Mouse (Mus musculus): ENCODE measurements at regions not wholly inside any gene's neighbourhood (a gene's known extent, or its start where the extent isn't known, plus 50 kb on each side); places are given as distances from the start of the nearest gene placed in this dataset.

DNA sequence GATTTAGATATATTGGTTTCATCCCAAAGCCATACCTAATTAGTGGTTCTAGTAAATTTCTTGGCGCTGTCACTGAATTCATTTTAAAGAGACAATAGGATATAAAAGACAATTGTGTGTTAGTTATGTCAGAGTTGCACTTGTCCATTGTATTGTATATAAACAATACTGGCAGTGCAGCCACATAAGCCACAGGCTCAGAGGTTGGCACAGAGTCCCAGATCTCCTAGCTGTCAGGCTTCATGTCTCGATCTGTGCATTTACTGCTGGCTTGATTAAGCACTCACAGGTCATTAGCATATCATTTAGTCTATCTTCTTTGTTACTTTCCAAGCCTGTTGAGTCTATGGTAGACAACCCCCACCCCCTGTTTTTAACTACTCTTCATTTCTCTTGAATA lies 66.6 kb upstream of the Dkk2 start:
- no peak for DNase-seq (ENCODE audit: low spot score)
- TF ChIP-seq GATA2 (IDR thresholded peaks at IDR 0.05; ENCODE audit: borderline replicate concordance, low read depth, low read length) (no peak), CTCF (IDR thresholded peaks at IDR 0.05; ENCODE audit: low read depth, low read length) (no peak), GATA1 (IDR thresholded peaks at IDR 0.05; ENCODE audit: borderline replicate concordance, low read length) (no peak), TAL1 (conservative IDR thresholded peaks at IDR 0.05; ENCODE audit: low read depth, low read length) (no peak), POLR2AphosphoS5 (IDR thresholded peaks at IDR 0.05; ENCODE audit: insufficient replicate concordance, low read depth, low read length) (no peak)
- H3K4me1 ChIP-seq (ENCODE audit: insufficient read depth, low read depth, low read length), result no peaks in the 10 kb centered on the region
- ATAC-seq (ENCODE audit: extremely low read depth, insufficient number of reproducible peaks, low FRiP score, poor library complexity, severe bottlenecking), result no peak
- H3K36me3 ChIP-seq (replicated peaks), result no peaks in the 10 kb centered on the region
- peaks cover 14% of the 10 kb centered on the region for H3K9me3 ChIP-seq (replicated peaks)
- no peaks in the 10 kb centered on the region for H3K27me3 ChIP-seq (ENCODE audit: insufficient read depth, low read length)
- H3K4me3 ChIP-seq (ENCODE audit: low read depth, low read length), result no peak overlapping the region

DNA sequence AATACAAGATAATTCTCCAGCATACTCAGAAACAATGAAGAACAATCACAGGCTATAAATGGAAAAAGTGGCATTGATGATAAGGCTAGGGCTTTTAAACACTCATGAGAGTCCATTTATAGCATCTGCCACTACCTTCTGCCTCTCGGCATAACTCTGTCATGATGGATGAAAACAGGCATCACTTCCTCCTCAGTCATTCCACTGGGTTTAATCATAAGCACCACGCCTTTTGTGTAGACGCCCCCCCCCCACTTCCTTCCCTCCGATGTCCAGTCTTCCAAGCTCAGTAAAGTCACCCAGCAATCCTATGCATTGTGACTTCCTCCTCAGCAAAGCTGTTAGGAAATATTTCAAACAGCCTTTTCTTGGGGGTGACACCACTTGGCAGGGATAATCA lies 63.1 kb upstream of the Dkk2 start:
- DNase-seq (ENCODE audit: low spot score), result no peak
- no peaks in the 10 kb centered on the region for H3K27me3 ChIP-seq (ENCODE audit: insufficient read depth, low read length)
- H3K4me3 ChIP-seq (ENCODE audit: low read depth, low read length), result no peak overlapping the region
- TF ChIP-seq TAL1 (conservative IDR thresholded peaks at IDR 0.05; ENCODE audit: low read depth, low read length), result no peak
- TF ChIP-seq CTCF (IDR thresholded peaks at IDR 0.05; ENCODE audit: low read depth, low read length), result no peak
- TF ChIP-seq POLR2AphosphoS5 (IDR thresholded peaks at IDR 0.05; ENCODE audit: insufficient replicate concordance, low read depth, low read length), result no peak
- TF ChIP-seq GATA1 (IDR thresholded peaks at IDR 0.05; ENCODE audit: borderline replicate concordance, low read length), result no peak
- no peak for TF ChIP-seq GATA2 (IDR thresholded peaks at IDR 0.05; ENCODE audit: borderline replicate concordance, low read depth, low read length)
- no peaks in the 10 kb centered on the region for H3K4me1 ChIP-seq (ENCODE audit: insufficient read depth, low read depth, low read length)
- no peak for ATAC-seq (ENCODE audit: extremely low read depth, insufficient number of reproducible peaks, low FRiP score, poor library complexity, severe bottlenecking)
- H3K36me3 ChIP-seq (replicated peaks), result no peaks in the 10 kb centered on the region
- H3K9me3 ChIP-seq (replicated peaks), result peaks cover 18% of the 10 kb centered on the region

DNA sequence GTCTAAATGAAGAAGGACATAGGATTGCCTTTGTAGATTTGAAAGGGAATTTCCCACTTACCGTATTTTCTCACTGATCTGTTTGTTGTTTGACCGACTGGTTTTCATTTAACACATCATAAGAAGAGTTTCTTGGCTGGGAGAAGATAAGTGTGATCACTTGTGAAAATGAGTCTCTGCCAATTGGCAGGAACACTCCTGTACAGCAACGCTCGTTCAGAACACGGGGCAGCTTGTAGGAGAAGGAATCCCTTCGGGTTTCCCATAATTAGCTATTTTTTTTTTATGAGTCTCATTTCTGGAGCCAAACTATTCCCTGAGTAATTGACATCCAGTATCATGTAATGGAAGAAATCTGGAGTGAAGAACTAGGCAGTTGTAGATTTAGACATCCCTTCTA lies 61.8 kb upstream of the Dkk2 start:
- no peak for DNase-seq (ENCODE audit: low spot score)
- Histone ChIP-seq H3K9me3 (replicated peaks) (peaks cover 12% of the 10 kb centered on the region), H3K27me3 (ENCODE audit: insufficient read depth, low read length) (no peaks in the 10 kb centered on the region), H3K36me3 (replicated peaks) (no peaks in the 10 kb centered on the region), H3K4me1 (ENCODE audit: insufficient read depth, low read depth, low read length) (no peaks in the 10 kb centered on the region), H3K4me3 (ENCODE audit: low read depth, low read length) (no peak overlapping the region)
- ATAC-seq (ENCODE audit: extremely low read depth, insufficient number of reproducible peaks, low FRiP score, poor library complexity, severe bottlenecking), result no peak
- TF ChIP-seq CTCF (IDR thresholded peaks at IDR 0.05; ENCODE audit: low read depth, low read length), result no peak
- TF ChIP-seq GATA2 (IDR thresholded peaks at IDR 0.05; ENCODE audit: borderline replicate concordance, low read depth, low read length), result no peak
- no peak for TF ChIP-seq POLR2AphosphoS5 (IDR thresholded peaks at IDR 0.05; ENCODE audit: insufficient replicate concordance, low read depth, low read length)
- TF ChIP-seq TAL1 (conservative IDR thresholded peaks at IDR 0.05; ENCODE audit: low read depth, low read length), result no peak
- TF ChIP-seq GATA1 (IDR thresholded peaks at IDR 0.05; ENCODE audit: borderline replicate concordance, low read length), result no peak

DNA sequence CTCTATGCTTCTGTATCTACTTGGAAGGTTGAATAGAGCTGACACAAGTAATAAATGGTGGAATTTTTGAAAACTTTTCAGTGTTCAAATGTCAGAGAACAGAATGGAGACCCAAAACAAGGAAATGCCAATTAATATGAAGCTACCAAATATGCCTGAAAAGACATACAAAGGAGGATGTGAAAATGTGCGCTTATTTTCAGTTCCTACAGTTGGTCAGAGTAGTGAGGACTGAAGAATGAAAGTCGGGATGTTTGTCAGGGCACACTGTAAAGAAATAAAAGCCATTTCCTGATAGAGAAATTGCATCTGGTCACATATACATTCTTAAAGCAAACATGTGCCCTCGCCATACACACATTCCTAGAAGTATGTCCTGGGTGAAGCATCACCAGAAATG lies 56.0 kb upstream of the Dkk2 start:
- TF ChIP-seq POLR2AphosphoS5 (IDR thresholded peaks at IDR 0.05; ENCODE audit: insufficient replicate concordance, low read depth, low read length), result no peak
- no peak for TF ChIP-seq GATA2 (IDR thresholded peaks at IDR 0.05; ENCODE audit: borderline replicate concordance, low read depth, low read length)
- TF ChIP-seq CTCF (IDR thresholded peaks at IDR 0.05; ENCODE audit: low read depth, low read length), result no peak
- TF ChIP-seq GATA1 (IDR thresholded peaks at IDR 0.05; ENCODE audit: borderline replicate concordance, low read length), result no peak
- ATAC-seq (ENCODE audit: extremely low read depth, insufficient number of reproducible peaks, low FRiP score, poor library complexity, severe bottlenecking) (no peak), DNase-seq (ENCODE audit: low spot score) (no peak)
- H3K27me3 ChIP-seq (ENCODE audit: insufficient read depth, low read length), result no peaks in the 10 kb centered on the region
- peaks cover 11% of the 10 kb centered on the region for H3K9me3 ChIP-seq (replicated peaks)
- H3K4me1 ChIP-seq (ENCODE audit: insufficient read depth, low read depth, low read length), result no peaks in the 10 kb centered on the region
- H3K4me3 ChIP-seq (ENCODE audit: low read depth, low read length), result no peak overlapping the region
- H3K36me3 ChIP-seq (replicated peaks), result no peaks in the 10 kb centered on the region

DNA sequence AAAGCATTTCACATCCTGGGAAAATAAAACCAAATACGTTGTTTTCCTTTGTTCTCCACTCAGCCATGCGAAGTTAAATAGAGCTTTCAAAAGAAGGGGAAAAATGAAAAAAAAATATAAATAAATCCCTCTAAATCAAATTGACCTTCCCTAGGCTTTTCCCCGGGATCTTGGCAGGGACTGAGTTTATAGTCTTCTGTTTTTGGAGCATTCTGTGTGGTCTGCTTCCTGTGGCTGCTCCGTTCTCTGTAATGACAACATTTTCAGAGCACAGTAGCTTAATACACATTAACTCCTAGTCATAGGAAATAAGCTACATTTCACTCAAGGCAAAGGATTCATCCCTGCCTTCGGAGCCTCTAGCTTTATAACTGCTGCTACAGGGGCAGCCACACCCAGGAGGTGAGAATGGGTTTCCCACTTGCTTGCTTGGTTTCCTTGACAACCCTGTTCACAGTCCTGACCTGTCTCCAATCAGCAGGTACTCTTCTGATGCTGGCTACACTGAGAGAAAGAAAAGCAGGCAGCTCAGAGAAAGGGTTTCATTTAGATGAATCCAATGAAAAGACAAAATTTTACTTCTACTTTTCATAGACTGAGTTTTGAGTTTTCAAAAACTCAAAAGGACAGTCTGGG lies 51.9 kb upstream of the Dkk2 start:
- DNase-seq (ENCODE audit: low spot score) (no peak), ATAC-seq (ENCODE audit: extremely low read depth, insufficient number of reproducible peaks, low FRiP score, poor library complexity, severe bottlenecking) (no peak)
- Histone ChIP-seq H3K9me3 (replicated peaks) (peaks cover 13% of the 10 kb centered on the region), H3K4me3 (ENCODE audit: low read depth, low read length) (no peak overlapping the region), H3K27me3 (ENCODE audit: insufficient read depth, low read length) (no peaks in the 10 kb centered on the region), H3K36me3 (replicated peaks) (no peaks in the 10 kb centered on the region), H3K4me1 (ENCODE audit: insufficient read depth, low read depth, low read length) (no peaks in the 10 kb centered on the region)
- TF ChIP-seq TAL1 (conservative IDR thresholded peaks at IDR 0.05; ENCODE audit: low read depth, low read length), result no peak
- TF ChIP-seq GATA1 (IDR thresholded peaks at IDR 0.05; ENCODE audit: borderline replicate concordance, low read length), result no peak
- TF ChIP-seq POLR2AphosphoS5 (IDR thresholded peaks at IDR 0.05; ENCODE audit: insufficient replicate concordance, low read depth, low read length), result no peak
- no peak for TF ChIP-seq GATA2 (IDR thresholded peaks at IDR 0.05; ENCODE audit: borderline replicate concordance, low read depth, low read length)
- TF ChIP-seq CTCF (IDR thresholded peaks at IDR 0.05; ENCODE audit: low read depth, low read length), result no peak

DNA sequence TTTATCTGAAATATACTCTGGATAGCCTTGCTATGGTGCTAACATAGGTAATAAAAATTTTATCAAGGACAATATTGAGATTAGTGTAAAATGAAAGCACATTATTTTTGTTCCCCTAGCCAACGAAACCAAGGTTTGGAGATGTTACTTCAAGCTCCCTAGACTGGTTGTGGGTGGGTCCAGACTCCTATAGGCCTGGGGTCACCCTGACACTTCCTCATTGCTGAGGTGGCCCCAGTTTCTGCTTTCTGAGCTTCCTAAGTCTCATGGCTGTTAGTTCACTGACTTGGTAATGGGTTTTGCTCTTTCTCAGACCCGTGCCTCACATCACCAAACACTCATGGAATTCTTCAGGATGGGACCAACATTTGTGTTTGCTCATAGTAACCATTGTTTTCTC lies 49.9 kb upstream of the Dkk2 start:
- Histone ChIP-seq H3K36me3 (replicated peaks) (no peaks in the 10 kb centered on the region), H3K4me3 (ENCODE audit: low read depth, low read length) (no peak overlapping the region), H3K9me3 (replicated peaks) (peaks cover 13% of the 10 kb centered on the region), H3K27me3 (ENCODE audit: insufficient read depth, low read length) (no peaks in the 10 kb centered on the region), H3K4me1 (ENCODE audit: insufficient read depth, low read depth, low read length) (no peaks in the 10 kb centered on the region)
- DNase-seq (ENCODE audit: low spot score) (no peak), ATAC-seq (ENCODE audit: extremely low read depth, insufficient number of reproducible peaks, low FRiP score, poor library complexity, severe bottlenecking) (no peak)
- no peak for TF ChIP-seq TAL1 (conservative IDR thresholded peaks at IDR 0.05; ENCODE audit: low read depth, low read length)
- TF ChIP-seq GATA1 (IDR thresholded peaks at IDR 0.05; ENCODE audit: borderline replicate concordance, low read length), result no peak
- TF ChIP-seq CTCF (IDR thresholded peaks at IDR 0.05; ENCODE audit: low read depth, low read length), result no peak
- no peak for TF ChIP-seq GATA2 (IDR thresholded peaks at IDR 0.05; ENCODE audit: borderline replicate concordance, low read depth, low read length)
- TF ChIP-seq POLR2AphosphoS5 (IDR thresholded peaks at IDR 0.05; ENCODE audit: insufficient replicate concordance, low read depth, low read length), result no peak

All from G1E (cell line).